Mouse (Mus musculus): ENCODE data around the gene Ccdc50. TPM values are rescaled to one million over a fixed set of nuclear protein-coding genes. Genes with fewer than 3 reads are reported as not detected.

Ccdc50 gene
- polyA plus RNA-seq, 1 experiment from 2014 or later, result 86.1 TPM

DNA sequence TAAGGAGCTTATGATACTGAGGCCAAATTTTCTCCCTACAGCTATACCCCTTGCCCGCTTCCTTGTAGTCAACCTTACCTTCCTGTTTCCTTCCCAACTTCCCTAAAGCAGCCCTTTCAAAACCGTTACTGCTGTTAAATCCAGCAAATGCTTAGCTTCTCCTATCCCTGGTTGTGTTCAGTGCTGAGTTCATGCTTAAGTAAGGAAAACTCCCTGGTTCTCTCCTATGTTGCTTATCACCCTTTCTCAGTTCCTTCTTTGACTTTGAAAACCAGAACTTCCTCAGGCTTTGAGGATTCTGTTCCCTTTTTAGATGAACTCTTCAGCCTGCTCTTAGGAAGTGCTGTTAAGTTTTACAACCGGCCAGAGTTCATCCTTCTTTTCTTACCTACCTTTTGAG lies 14.5 kb upstream of the Ccdc50 start:
- H3K36me3 ChIP-seq (ENCODE audit: control insufficient read depth, insufficient read depth, low read length), result no peaks in the 10 kb centered on the region
- H3K9me3 ChIP-seq (ENCODE audit: control insufficient read depth, low read length), result no peaks in the 10 kb centered on the region
- no peaks in the 10 kb centered on the region for H3K27me3 ChIP-seq (ENCODE audit: control insufficient read depth, insufficient read depth, low read length)
- H3K9ac ChIP-seq (ENCODE audit: low read depth, low read length), result no peak overlapping the region
- H3K4me2 ChIP-seq (replicated peaks; ENCODE audit: low read depth, low read length), result no peak overlapping the region
- H3K4me1 ChIP-seq (ENCODE audit: control insufficient read depth, insufficient read depth, low read length), result no peaks in the 10 kb centered on the region
- ATAC-seq (ENCODE audit: low FRiP score, low TSS enrichment), result no peak
- H3K27ac ChIP-seq (ENCODE audit: low read depth, low read length), result no peak overlapping the region
- H3K4me3 ChIP-seq (ENCODE audit: low read length), result no peak overlapping the region
- 72% methylated on average over 3 of the region's 3 CpGs for WGBS

DNA sequence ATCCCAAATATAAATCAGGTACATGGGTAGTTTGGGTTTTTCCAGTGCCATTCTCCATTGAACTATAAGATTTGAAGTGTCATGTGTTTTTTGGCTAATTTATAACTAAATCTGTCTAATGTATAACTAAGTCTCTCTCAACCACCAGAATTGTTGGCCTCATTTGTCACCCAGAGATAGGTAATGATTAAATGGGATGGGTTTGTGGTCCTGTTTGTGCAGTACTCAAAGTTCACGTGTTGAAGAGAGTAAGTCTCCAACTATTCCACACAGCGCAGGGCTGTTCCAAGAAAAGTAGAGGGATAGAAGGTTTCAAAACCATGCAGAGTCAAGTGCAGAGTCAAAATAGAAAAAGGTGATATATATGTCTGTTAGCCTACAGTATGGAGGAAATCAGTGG lies 13.4 kb upstream of the Ccdc50 start:
- no peak overlapping the region for H3K4me3 ChIP-seq (ENCODE audit: low read length)
- WGBS, result 72% methylated on average over 2 of the region's 2 CpGs
- no peaks in the 10 kb centered on the region for H3K36me3 ChIP-seq (ENCODE audit: control insufficient read depth, insufficient read depth, low read length)
- H3K27ac ChIP-seq (ENCODE audit: low read depth, low read length), result no peak overlapping the region
- no peak overlapping the region for H3K9ac ChIP-seq (ENCODE audit: low read depth, low read length)
- no peaks in the 10 kb centered on the region for H3K9me3 ChIP-seq (ENCODE audit: control insufficient read depth, low read length)
- no peak overlapping the region for H3K4me2 ChIP-seq (replicated peaks; ENCODE audit: low read depth, low read length)
- no peaks in the 10 kb centered on the region for H3K27me3 ChIP-seq (ENCODE audit: control insufficient read depth, insufficient read depth, low read length)
- no peaks in the 10 kb centered on the region for H3K4me1 ChIP-seq (ENCODE audit: control insufficient read depth, insufficient read depth, low read length)
- peak; percentile 72; the same call in 1 of the 2 replicates for ATAC-seq (ENCODE audit: low FRiP score, low TSS enrichment)

DNA sequence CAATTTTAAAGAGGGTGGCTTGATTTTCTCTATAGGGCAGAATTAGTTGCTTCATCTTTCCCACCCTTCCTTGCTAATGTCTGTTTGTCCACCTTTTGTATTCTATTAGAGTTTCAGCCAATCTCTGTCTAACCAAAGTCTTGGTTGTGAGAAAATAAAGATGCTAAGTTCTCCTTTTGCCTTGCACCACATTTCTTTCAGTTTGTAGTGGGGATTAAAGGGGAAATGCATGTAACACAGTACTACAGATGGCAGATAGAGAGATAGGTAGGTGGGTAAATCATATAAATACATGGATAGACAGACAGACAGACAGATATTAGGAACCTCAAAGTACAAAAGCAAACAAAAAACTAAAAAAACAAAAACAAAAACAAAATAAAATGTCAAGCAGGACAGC lies 12.1 kb upstream of the Ccdc50 start:
- Histone ChIP-seq H3K9ac (ENCODE audit: low read depth, low read length) (no peak overlapping the region), H3K27me3 (ENCODE audit: control insufficient read depth, insufficient read depth, low read length) (no peaks in the 10 kb centered on the region), H3K4me2 (replicated peaks; ENCODE audit: low read depth, low read length) (no peak overlapping the region), H3K9me3 (ENCODE audit: control insufficient read depth, low read length) (no peaks in the 10 kb centered on the region), H3K4me1 (ENCODE audit: control insufficient read depth, insufficient read depth, low read length) (no peaks in the 10 kb centered on the region), H3K27ac (ENCODE audit: low read depth, low read length) (no peak overlapping the region), H3K36me3 (ENCODE audit: control insufficient read depth, insufficient read depth, low read length) (no peaks in the 10 kb centered on the region), H3K4me3 (ENCODE audit: low read length) (no peak overlapping the region)
- no peak for ATAC-seq (ENCODE audit: low FRiP score, low TSS enrichment)

DNA sequence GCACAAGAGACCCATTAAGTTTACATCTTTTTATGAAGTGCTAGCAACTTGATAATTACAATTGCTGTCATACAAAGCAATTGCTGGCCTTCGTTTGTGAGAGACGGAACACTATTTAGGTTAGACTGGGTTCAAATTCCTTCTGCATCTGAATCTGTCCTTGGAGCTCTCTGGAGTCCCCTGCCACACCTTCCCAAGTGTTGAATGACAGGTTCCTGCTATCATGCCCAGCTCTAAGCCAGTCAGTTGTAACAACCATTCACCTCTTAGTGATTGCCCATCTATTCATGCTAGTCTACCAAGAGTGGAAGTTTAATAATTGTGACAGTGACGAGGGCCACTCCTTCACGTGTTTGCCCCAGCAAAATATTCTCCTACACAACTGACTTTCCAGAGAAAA lies 6.5 kb upstream of the Ccdc50 start:
- Histone ChIP-seq H3K4me1 (ENCODE audit: control insufficient read depth, insufficient read depth, low read length) (no peaks in the 10 kb centered on the region), H3K4me2 (replicated peaks; ENCODE audit: low read depth, low read length) (no peak overlapping the region), H3K4me3 (ENCODE audit: low read length) (no peak overlapping the region), H3K27ac (ENCODE audit: low read depth, low read length) (no peak overlapping the region), H3K9ac (ENCODE audit: low read depth, low read length) (no peak overlapping the region), H3K27me3 (ENCODE audit: control insufficient read depth, insufficient read depth, low read length) (no peaks in the 10 kb centered on the region), H3K36me3 (ENCODE audit: control insufficient read depth, insufficient read depth, low read length) (no peaks in the 10 kb centered on the region), H3K9me3 (ENCODE audit: control insufficient read depth, low read length) (no peaks in the 10 kb centered on the region)
- ATAC-seq (ENCODE audit: low FRiP score, low TSS enrichment), result no peak
- 82% methylated on average over 4 of the region's 4 CpGs for WGBS

DNA sequence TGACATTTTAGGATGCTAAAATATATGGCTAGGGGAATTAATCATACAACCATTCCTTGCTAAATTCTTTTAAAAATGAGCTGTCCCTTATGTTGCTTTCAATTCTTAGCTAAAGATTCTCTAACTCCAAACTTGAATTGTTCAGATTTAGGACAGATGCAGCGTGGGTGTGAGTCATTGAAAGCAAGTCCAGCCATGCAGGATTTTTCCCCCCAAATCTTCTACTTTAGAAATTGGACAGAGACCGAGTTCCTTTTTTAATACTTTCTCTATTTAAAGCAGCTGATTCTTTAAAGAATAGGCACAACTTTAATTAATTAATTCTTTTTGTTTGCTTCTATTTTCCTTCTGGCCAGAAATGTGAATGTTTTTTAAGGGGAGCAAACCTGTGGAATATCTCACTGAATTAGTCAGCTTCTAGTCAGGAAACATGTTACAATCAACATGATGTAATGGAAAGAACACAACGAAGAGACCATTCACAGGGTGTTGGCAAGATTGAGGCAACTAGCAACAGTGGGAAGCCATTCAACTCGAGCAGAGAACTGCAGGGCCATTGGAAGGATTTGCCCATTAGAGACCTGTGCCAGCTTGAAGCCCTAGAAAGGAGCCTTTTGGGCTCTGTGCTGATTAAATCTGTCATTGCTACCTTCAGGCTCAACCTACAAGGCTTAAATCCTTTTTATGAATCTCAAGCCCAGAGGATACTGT lies 3.6 kb upstream of the Ccdc50 start:
- no peaks in the 10 kb centered on the region for H3K27me3 ChIP-seq (ENCODE audit: control insufficient read depth, insufficient read depth, low read length)

DNA sequence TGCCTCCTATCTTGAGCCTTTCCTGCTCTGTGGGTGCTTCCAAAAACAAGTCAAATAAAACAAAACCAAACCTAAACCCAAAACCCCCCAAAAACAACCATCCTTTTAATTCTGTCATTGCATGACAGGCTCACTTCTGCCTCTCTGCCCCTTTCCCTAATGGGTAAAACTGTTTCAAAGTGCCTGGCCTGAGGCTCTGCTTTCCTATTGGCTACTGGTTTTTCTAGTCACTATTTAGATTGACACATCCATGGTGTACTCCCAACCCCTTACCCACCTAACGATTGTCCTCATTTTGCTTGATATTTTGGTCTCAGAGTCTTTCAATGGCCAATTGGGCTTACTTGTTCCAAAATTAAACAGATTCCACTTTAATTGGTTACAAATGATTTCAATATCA lies 3.0 kb upstream of the Ccdc50 start:
- Histone ChIP-seq H3K9ac (ENCODE audit: low read depth, low read length) (no peak overlapping the region), H3K36me3 (ENCODE audit: control insufficient read depth, insufficient read depth, low read length) (no peaks in the 10 kb centered on the region), H3K9me3 (ENCODE audit: control insufficient read depth, low read length) (no peaks in the 10 kb centered on the region), H3K27me3 (ENCODE audit: control insufficient read depth, insufficient read depth, low read length) (no peaks in the 10 kb centered on the region), H3K4me3 (ENCODE audit: low read length) (no peak overlapping the region), H3K27ac (ENCODE audit: low read depth, low read length) (no peak overlapping the region), H3K4me1 (ENCODE audit: control insufficient read depth, insufficient read depth, low read length) (peaks cover 9% of the 10 kb centered on the region; the same call in 1 of the 2 replicates), H3K4me2 (replicated peaks; ENCODE audit: low read depth, low read length) (no peak overlapping the region)
- WGBS, result 91% methylated on average over 1 of the region's 1 CpGs
- ATAC-seq (ENCODE audit: low FRiP score, low TSS enrichment), result no peak

More for the DNA sequence above, 3.6 kb upstream of the Ccdc50 start:
- no peak for ATAC-seq (ENCODE audit: low FRiP score, low TSS enrichment)
- H3K4me3 ChIP-seq (ENCODE audit: low read length), result no peak overlapping the region
- no peak overlapping the region for H3K4me2 ChIP-seq (replicated peaks; ENCODE audit: low read depth, low read length)
- no peaks in the 10 kb centered on the region for H3K36me3 ChIP-seq (ENCODE audit: control insufficient read depth, insufficient read depth, low read length)
- 77% methylated on average over 4 of the region's 4 CpGs for WGBS
- H3K9ac ChIP-seq (ENCODE audit: low read depth, low read length), result no peak overlapping the region
- H3K9me3 ChIP-seq (ENCODE audit: control insufficient read depth, low read length), result no peaks in the 10 kb centered on the region
- H3K27ac ChIP-seq (ENCODE audit: low read depth, low read length), result no peak overlapping the region
- peaks cover 9% of the 10 kb centered on the region; the same call in 1 of the 2 replicates for H3K4me1 ChIP-seq (ENCODE audit: control insufficient read depth, insufficient read depth, low read length)

DNA sequence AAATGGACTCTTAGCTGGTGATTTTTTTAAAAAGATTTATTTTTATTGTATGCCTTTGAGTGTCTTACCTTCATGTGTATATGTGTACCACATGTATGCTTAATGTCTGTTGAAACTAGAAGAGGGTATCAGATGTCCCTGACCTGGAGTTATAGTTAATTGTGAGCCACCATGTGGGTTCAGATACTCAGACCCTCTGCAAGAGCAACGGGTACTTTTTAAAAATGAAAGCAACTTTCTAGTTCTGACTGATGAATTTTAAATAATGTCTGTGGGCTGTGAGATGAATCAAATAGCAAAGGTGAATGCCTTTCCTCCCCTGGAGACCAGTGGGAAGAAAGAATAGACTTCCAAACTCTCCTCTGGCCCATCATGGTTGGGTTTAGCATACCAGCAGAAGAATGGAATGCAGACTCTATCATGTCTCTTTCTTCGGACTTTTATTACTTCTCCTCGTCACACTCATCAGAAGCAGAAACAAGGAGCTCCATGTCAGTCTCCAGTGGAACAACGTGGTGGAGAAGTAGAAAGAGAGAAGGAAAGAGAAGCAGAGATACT lies 1.7 kb upstream of the Ccdc50 start:
- Histone ChIP-seq H3K27ac (ENCODE audit: low read depth, low read length) (no peak overlapping the region), H3K27me3 (ENCODE audit: control insufficient read depth, insufficient read depth, low read length) (no peaks in the 10 kb centered on the region), H3K9ac (ENCODE audit: low read depth, low read length) (no peak overlapping the region), H3K36me3 (ENCODE audit: control insufficient read depth, insufficient read depth, low read length) (no peaks in the 10 kb centered on the region), H3K4me3 (ENCODE audit: low read length) (no peak overlapping the region), H3K4me1 (ENCODE audit: control insufficient read depth, insufficient read depth, low read length) (peaks cover 9% of the 10 kb centered on the region; the same call in 1 of the 2 replicates), H3K4me2 (replicated peaks; ENCODE audit: low read depth, low read length) (no peak overlapping the region), H3K9me3 (ENCODE audit: control insufficient read depth, low read length) (no peaks in the 10 kb centered on the region)
- WGBS, result 73% methylated on average over 4 of the region's 4 CpGs
- ATAC-seq (ENCODE audit: low FRiP score, low TSS enrichment), result no peak

DNA sequence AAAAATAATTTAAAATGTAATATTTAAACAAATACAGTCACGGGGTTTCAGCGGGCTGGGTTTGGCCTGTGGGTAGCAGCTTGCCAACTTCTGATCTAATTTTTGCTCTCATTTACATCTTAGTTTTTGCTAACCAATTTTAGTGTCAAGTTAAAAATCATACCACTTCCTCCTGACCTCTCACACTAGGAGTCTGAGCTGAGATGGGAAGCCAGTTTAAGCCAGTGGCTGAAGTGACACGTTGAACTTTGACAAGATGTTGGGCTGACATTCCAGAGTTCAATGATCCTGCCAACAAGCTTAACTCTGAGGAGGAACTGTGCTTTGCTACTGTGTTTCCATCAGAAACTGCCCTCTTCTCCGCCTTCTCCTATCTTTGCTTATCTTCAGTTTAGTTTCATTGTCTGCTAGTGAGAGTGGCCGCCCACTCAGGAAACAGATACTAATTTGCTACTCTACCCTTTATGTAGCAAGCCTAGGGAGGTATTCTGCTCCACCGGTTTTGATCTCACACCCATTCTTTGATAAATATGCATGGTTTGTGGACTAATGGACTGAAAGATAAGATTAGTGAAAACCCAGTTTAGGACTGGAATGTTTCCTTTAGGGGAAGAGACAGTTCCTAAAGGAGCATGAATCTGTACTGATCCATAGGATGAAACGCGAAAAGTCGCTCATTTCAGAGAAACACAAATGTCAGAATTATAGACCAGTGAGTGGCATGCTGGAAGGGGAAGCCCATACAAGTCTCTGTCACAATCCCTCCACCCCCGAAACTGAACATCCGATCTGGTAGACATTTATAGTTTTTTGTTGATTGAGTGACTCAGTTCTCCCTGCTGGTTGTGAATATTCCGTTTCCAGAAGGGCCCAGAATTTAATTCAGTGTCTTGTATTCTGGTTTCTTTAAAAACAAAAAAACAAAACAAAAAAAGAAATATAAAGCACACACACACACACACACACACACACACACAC lies 746 bp upstream of the Ccdc50 start:
- ATAC-seq (ENCODE audit: low FRiP score, low TSS enrichment), result no peak
- Histone ChIP-seq H3K9me3 (ENCODE audit: control insufficient read depth, low read length) (no peaks in the 10 kb centered on the region), H3K27me3 (ENCODE audit: control insufficient read depth, insufficient read depth, low read length) (no peaks in the 10 kb centered on the region), H3K4me2 (replicated peaks; ENCODE audit: low read depth, low read length) (peak overlapping the region; percentile 70), H3K36me3 (ENCODE audit: control insufficient read depth, insufficient read depth, low read length) (no peaks in the 10 kb centered on the region), H3K27ac (ENCODE audit: low read depth, low read length) (peak overlapping the region; percentile 30; the same call in 1 of the 2 replicates), H3K4me1 (ENCODE audit: control insufficient read depth, insufficient read depth, low read length) (peaks cover 9% of the 10 kb centered on the region; the same call in 1 of the 2 replicates), H3K9ac (ENCODE audit: low read depth, low read length) (peak overlapping the region; percentile 98; the same call in 1 of the 2 replicates), H3K4me3 (ENCODE audit: low read length) (peak overlapping the region; percentile 90)
- WGBS, result 48% methylated on average over 12 of the region's 12 CpGs
